Mouse (Mus musculus) embryonic fibroblast, embryonic 13.5 days (primary cell): ENCODE measurements around the gene Dynll2.

Source experiments
- CTCF ChIP-seq: IDR thresholded peaks from 2 replicates; pipeline ENCODE4 v1.5.1; 2011; ENCODE audit warnings: mild to moderate bottlenecking, control low read depth, low read length, moderate library complexity, borderline replicate concordance; ENCODE audit not compliant: insufficient read depth
- POLR2A ChIP-seq: IDR thresholded peaks from 2 replicates; pipeline ENCODE4 v1.6.1; 2011; ENCODE audit warnings: low read depth, mild to moderate bottlenecking, control low read depth, low read length, moderate library complexity

GRCm38 (mm10) chr11:88028193-88028684 lies 40.9 kb upstream of the Dynll2 start:
- TF ChIP-seq CTCF (no peak), POLR2A (no peak)
